Mouse (Mus musculus) cerebellum, adult 9-10 months (tissue): ENCODE results near the gene Stag3.

Source experiments
- DNase-seq: peaks from one replicate; pipeline ENCODE4 v3.0.0; 2022

Stag3 gene

DNA sequence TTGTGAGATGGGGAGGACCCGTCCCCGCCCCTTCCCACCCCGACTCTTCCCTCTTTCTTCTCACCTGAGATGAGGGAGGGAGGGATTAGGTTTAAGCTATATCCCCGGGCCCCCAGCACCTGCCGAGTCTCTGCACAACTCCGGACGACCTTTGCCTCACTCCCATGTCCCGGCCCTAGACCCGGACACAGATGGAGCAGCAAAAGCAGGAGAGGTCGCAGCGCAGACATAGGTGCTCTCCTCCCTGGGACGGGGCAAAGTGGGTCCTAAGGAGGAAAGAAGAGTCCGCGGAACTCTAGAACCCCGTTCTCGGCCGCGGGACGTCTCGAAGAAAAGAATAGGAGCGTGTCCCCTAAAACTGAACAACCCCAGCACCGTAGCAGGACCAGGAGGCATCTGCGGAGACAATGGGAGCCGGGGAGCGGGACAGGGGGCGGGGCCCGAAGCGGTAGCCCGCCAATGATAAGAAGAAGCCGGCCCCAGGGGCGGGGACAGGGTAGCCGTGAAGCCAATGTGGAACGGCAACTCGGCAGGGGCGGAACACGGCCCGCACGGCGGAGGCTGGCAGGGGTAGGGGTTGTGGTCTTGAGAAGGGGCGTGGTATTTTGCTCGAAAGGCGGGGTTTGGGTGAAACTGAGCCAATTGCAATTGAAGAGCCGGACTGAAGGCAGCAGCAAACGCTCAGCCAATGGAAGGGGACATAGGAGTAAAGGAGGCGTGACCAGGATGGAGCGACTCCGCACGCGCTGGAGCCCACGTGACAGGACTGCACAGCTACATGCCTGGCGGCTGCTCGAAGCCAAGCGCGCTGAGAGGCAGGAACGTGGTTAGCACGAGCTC, at the start of gene Stag3, which contains the start of the genes Gm43720 and Gpc2:
Stag3 (plus strand) TSS at position 656 of the 840 bp plus-strand sequence.
Gm43720 (minus strand) TSS at position 374 of the 840 bp plus-strand sequence.
Gpc2 (minus strand) TSS at position 421 of the 840 bp plus-strand sequence.
- peak; percentile 39 for DNase-seq

DNA sequence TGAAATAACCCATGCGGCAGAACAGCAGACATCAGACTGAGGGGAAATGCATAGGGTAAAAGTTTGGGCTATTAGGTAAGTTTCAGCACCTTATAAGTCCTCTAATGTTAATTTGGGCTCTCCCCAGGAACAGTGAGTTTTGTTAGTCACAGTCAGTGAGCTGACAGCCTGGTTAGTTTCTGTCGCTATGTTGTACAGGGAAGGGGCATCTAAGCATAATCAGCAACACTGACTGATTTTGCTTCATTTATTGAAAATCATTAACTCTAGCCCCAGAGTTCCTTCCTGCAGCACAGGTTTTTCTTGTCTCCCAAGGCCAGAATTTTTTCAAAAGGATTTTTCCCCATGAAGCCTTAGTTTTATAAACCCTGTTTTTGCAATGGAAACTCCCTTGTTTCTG, 46.3 kb upstream of the Stag3 start:
- no peak for DNase-seq

- DNase-seq, result no peak
These were observed 45.8 kb upstream of the Stag3 start for GRCm38 (mm10) chr5:138234224-138234623.

DNA sequence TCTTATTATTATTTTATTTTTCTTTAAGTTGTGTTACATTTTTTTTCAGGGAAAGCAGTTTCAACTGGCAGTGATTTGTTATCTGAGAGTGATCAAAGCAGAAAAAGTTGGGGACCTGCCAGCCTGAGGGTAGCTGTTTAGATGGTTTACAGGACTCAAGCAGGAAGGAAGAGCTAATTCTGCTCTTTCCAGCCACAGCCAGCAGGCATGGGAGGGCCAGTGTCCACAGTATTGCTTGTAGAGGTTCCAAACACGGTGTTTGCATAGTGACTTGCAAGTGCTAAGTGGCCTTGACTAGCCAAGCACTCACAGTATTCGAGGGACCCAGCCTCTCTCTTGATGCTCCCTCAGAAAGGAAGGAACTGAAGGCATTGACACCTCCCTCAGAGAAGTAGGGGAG, 38.5 kb upstream of the Stag3 start:
- no peak for DNase-seq

- DNase-seq, result no peak
These were observed 28.9 kb upstream of the Stag3 start for GRCm38 (mm10) chr5:138251144-138251543.

DNA sequence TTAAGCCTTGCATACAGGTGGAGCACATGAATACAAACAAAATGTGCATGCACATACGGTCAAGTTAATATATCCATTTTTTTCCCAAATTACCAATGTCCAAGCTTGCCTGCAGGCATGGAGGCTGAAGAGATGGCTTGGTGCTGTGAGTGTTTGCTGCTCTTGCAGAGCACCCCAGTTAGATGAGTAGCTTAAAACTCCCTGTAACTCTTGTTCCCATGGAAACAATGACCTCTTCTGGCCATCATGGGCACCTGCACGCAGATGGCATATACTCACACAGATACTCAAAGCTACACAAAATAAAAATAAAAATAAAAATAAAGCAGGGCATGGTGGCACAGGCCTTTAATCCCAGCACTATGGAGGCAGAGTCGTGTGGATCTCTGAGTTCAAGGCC, 27.0 kb upstream of the Stag3 start:
- DNase-seq, result no peak

- DNase-seq, result peak; percentile 98
These were observed 24.5 kb upstream of the Stag3 start, which contains the start of gene Lamtor4 for GRCm38 (mm10) chr5:138255353-138256093. Lamtor4 (plus strand) TSS chr5:138255482.

DNA sequence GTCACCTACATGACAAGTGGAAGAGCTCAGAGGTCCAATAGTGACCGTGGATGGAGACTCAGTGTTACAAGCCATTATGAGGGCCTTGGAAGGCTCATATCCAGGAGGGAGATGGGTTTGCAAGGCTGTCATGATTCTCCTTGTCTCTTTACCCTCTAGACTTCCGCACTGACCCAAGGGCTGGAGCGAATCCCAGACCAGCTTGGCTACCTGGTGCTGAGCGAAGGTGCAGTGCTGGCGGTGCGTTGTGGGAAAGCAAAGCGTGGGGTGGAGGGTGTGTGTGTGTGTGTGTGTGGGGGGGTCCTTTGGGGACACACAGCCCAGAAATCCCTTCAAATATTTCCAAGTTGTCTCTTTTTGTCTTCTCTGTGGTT, 24.0 kb upstream of the Stag3 start:
- DNase-seq, result no peak

DNA sequence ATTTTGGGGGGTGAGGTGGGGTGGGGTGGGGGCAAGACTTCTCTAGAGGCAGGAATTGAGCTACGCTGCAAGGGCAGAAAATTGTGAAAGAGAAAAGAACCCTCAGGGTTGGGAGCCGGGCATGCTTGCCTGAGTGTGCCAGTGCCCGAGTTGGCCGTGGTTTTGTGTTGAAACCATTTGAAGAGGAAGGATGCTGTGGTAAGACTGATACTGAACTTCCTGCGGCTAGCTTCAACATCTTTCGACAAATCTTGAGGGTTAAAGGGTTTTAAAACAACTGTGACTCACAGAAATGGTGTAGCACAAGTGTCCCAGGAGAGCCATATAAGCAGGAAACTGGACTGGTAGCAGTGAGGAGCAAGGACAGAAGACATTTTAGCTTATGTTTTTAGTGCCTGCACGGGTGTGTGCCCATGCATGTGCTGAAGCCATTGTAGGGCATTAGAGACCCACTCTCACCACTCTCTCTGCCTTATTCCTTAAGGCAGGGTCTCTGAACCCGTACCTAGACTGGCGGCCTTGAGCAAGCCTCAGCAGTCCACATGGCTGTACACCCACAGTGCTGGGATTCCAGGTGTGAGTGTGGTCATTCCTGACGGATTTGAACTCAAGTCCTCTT, 23.0 kb upstream of the Stag3 start:
- DNase-seq, result no peak

DNA sequence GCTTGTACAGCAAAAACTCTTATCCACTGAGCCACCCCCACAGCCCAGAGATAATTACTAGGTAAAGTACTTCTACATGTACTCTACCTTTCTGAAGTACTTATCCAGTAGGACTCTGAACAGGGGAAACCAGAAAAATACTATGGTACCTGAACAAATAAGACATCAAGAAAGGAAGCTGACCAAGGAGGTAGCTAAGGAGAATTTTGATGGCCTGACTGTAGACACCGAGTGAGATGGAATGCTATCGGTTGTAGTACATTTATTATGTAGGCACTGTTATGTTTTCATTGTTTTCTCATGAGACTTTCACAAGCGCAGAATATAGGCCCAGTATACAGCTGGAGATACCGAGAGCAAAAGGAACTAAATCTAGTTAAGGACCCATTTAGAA, 22.5 kb upstream of the Stag3 start:
- no peak for DNase-seq

GRCm38 (mm10) chr5:138258078-138258477, 22.0 kb upstream of the Stag3 start:
- peak; percentile 26 for DNase-seq

DNA sequence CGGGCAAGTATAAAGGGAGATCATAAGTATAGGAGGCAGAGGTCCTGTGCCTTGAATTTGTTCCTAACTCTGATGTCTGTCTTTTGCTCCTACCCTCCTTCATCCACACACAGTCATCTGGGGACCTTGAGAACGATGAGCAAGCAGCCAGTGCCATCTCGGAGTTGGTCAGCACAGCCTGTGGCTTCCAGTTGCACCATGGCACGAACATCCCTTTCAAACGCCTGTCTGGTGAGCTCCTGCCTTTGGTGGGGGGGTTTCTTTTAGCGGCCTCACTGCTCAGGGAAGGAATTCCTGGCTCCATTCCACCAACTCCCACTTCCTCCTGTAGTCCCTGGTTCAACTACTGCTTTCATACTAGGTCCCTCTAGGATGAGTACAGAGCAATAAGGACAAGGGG, 21.5 kb upstream of the Stag3 start:
- no peak for DNase-seq

GRCm38 (mm10) chr5:138258993-138259392, 21.0 kb upstream of the Stag3 start:
- no peak for DNase-seq

- DNase-seq, result no peak
These were observed 20.0 kb upstream of the Stag3 start for GRCm38 (mm10) chr5:138260051-138260450.

- DNase-seq, result no peak
These were observed 19.2 kb upstream of the Stag3 start for GRCm38 (mm10) chr5:138260834-138261233.

DNA sequence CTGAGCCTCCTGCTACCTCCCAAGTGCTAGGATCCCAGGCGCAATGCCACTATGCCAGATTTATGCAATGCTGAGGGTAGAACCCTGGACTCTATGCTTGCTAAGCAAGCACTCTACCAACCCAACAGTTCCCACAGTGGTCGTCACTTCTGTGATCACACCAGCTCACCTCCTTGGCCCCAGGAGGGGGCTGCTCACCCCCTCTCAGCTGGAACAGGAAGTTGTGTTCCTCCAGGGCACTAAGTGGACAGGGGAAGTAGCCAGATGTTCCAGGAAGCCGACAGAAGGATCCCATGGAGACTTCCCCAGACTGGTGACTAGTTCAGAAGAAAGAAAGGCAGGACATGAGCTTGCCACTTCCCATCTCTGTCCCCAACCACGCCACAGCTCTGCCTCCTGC, 18.0 kb upstream of the Stag3 start:
- DNase-seq, result no peak

DNA sequence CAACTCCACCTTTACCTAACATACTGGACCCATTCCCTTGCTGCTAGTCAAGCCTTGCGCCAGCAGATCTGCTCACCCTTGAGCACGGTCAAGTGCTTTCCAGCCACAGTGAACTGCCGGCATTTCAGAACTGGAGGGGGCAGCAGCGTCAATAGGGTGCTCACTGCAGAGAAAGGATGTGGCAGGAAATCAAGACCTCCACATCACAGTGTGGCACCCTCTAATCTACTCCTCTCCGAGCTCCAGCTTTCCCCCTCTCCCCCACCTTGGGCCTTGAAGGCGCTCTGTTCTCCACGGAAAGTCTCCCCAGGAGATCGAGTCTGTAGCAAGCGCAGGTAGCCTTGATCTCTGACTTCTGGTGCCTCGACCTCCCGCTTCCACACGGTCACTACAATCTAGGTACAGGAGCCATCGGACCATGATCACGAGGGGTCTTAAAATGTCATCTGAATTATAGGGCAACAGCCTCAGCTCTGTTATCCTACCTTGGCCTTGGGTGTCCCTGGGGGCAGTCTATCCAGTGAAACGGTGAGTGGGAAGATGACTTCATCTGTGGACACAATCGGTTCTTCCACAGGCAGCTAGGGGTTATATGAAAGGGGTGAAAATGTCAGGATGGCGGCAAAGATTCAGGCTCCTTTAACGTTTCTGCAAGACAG, 17.3 kb upstream of the Stag3 start:
- no peak for DNase-seq

GRCm38 (mm10) chr5:138263260-138264206, 16.5 kb upstream of the Stag3 start, which contains the start of gene BC037034:
BC037034 (minus strand) TSS chr5:138264033.
- DNase-seq, result peak; percentile 91

- DNase-seq, result no peak
These were observed 15.8 kb upstream of the Stag3 start for GRCm38 (mm10) chr5:138264207-138264578.

- DNase-seq, result no peak
These were observed 14.3 kb upstream of the Stag3 start for GRCm38 (mm10) chr5:138265712-138266111.

- DNase-seq, result no peak
These were observed 12.9 kb upstream of the Stag3 start for GRCm38 (mm10) chr5:138267114-138267513.

DNA sequence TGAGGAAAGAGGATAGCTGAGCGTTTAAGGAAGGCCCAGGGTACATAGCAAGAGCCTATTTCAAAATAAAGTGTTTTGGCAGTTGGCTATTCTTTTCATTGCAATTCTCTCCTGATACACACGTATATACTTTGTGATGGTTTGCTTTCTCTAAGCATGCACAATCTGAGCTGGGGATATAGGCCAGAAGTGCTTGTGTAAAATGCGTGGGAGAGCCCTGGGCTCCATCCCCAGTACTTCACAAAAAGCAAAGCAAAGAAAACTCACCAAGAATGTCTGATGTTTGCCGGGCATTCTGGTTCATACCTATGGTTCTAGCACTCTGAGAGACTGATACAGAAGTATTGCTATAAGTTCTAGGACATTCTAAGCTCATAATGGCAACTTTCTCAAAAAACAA, 11.1 kb upstream of the Stag3 start:
- no peak for DNase-seq
